Mouse (Mus musculus) liver, embryonic 11.5 days (tissue): ENCODE data around the gene Slc17a3. TPM values are rescaled to one million over a fixed set of nuclear protein-coding genes. Genes with fewer than 3 reads are reported as not detected.

Experiments used
- ATAC-seq: fragments of 200-750 bp; cut with Nextera tagmentation; replicated peaks from 2 replicates; pipeline ENCODE4 v1.8.0; 2017; ENCODE audit warnings: moderate number of reproducible peaks, mild to moderate bottlenecking, moderate TSS enrichment, moderate library complexity; ENCODE audit not compliant: low FRiP score
- DNase-seq: peaks from one replicate; pipeline ENCODE4 v3.0.0-alpha.2; 2017; ENCODE audit warnings: low spot score
- H3K27ac ChIP-seq: fragments of 300-500 bp; sonication (generic); 2 replicates; pipeline ENCODE4 v1.5.1; 2014; ENCODE audit warnings: mild to moderate bottlenecking, low read depth, low read length, control low read depth
- H3K27me3 ChIP-seq: fragments of 300-500 bp; sonication (generic); replicated peaks from 2 replicates; pipeline ENCODE4 v1.6.1; 2014; ENCODE audit warnings: low read length, mixed read lengths; ENCODE audit not compliant: control insufficient read depth, insufficient read depth
- H3K36me3 ChIP-seq: fragments of 300-500 bp; sonication (generic); 2 replicates; pipeline ENCODE4 v1.6.1; 2014; ENCODE audit warnings: mild to moderate bottlenecking, low read length, moderate library complexity, mixed read lengths; ENCODE audit not compliant: control insufficient read depth, insufficient read depth
- H3K4me1 ChIP-seq: fragments of 300-500 bp; sonication (generic); replicated peaks from 2 replicates; pipeline ENCODE4 v1.6.1; 2014; ENCODE audit warnings: low read length, mixed read lengths; ENCODE audit not compliant: control insufficient read depth, insufficient read depth
- H3K4me2 ChIP-seq: fragments of 300-500 bp; sonication (generic); 2 replicates; pipeline ENCODE4 v1.6.1; 2014; ENCODE audit warnings: mild to moderate bottlenecking, control low read depth, moderate library complexity
- H3K4me3 ChIP-seq: fragments of 300-500 bp; sonication (generic); 2 replicates; pipeline ENCODE4 v1.5.1; 2014; ENCODE audit warnings: low read depth, low read length, control low read depth
- H3K9ac ChIP-seq: fragments of 300-500 bp; sonication (generic); 2 replicates; pipeline ENCODE4 v1.6.1; 2014; ENCODE audit warnings: low read depth, low read length, control low read depth
- H3K9me3 ChIP-seq: fragments of 300-500 bp; sonication (generic); 2 replicates; pipeline ENCODE4 v1.6.1; 2016; ENCODE audit warnings: low read length, inconsistent platforms, mixed read lengths; ENCODE audit not compliant: control insufficient read depth
- WGBS: fragments of 180-500 bp; shearing (Covaris S2); extraction: QIAGEN DNeasy Blood & Tissue Kit; methylation state at CpG from one replicate; pipeline ENCODE4 v1.1.7; 2014; 5-methylcytosine and 5-hydroxymethylcytosine counted together
- polyA plus RNA-seq: library from polyadenylated mRNA; unstranded; fragments of >200 nt; fragmentation: Nextera tagmentation; extraction: Ambion mirVana; gene quantifications from 2 replicates; pipeline ENCODE4 v1.2.1, GENCODE M21; 2014

Gene Slc17a3
- polyA plus RNA-seq, 1 experiment from 2014 or later: 0.36 TPM

DNA sequence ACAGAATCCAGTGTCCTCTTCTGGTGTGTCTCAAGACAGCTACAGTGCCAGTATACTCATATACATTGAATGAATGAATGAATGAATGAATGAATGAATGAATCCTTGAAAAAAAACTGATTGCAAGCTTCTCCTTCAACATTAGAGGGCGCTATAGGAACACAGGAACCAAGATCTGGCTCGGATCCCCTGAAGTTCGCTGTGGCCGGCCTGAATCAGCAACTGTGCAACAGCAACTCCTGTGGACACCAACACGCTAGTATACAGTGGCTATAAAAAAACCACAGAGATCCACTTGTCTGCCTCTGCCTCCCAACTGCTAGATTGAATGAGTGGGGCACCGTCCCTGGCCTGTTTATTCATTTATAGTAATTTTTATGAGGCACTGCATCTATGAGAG lies 6.2 kb upstream of the Slc17a3 start:
- Histone ChIP-seq H3K27ac (no peak overlapping the region), H3K4me1 (no peaks in the 10 kb centered on the region), H3K4me3 (no peak overlapping the region), H3K9ac (no peak overlapping the region), H3K27me3 (no peaks in the 10 kb centered on the region), H3K4me2 (no peak overlapping the region), H3K9me3 (no peaks in the 10 kb centered on the region), H3K36me3 (no peaks in the 10 kb centered on the region)
- DNase-seq (peak; percentile 35), ATAC-seq (no peak)
- 16% methylated on average over 6 of the region's 6 CpGs for WGBS

DNA sequence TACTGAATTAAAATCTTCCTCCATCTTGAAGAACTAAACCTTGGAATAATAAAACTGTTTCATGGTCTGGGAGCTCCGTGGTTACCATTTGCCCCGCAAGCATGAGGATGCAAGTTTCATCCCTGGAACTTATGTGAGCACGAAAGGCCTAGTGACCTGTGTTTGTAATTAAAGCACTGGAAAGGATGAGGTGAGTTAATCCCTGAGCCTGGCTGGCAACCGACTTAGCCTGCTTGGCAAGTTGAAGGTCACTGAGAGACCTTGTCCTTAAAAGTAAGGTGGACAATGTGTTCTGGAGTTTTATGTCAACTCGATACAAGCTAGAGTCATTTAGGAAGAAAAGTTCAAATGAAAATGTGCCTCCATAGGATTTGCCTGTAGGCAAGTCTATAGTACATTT lies 4.4 kb upstream of the Slc17a3 start:
- H3K27me3 ChIP-seq: no peaks in the 10 kb centered on the region
- no peak overlapping the region for H3K4me2 ChIP-seq
- H3K4me3 ChIP-seq: no peak overlapping the region
- WGBS: 83% methylated on average over 5 of the region's 5 CpGs
- no peak overlapping the region for H3K9ac ChIP-seq
- H3K4me1 ChIP-seq: no peaks in the 10 kb centered on the region
- H3K27ac ChIP-seq: no peak overlapping the region
- DNase-seq (no peak), ATAC-seq (no peak)
- no peaks in the 10 kb centered on the region for H3K36me3 ChIP-seq
- H3K9me3 ChIP-seq: no peaks in the 10 kb centered on the region

DNA sequence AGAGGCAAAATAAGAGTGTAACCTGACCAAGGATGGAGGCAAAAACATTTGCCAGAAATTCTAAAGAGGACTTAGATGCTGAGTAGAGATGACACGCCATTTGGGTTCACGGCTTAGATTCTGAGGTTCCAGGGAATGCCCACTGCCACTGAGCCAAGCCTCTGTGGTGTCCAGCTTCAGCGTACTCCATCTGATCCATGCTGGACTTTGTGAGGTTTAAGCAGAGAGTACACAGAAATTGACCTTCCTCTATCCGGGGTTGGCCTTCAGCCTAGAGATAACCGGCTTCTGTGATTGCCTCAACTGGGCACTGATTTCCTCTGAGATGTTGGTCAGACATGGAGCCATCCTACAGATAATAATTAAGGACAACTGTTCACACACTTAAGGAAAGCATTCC lies 2.6 kb upstream of the Slc17a3 start:
- Histone ChIP-seq H3K27me3 (no peaks in the 10 kb centered on the region), H3K27ac (no peak overlapping the region), H3K36me3 (no peaks in the 10 kb centered on the region), H3K4me2 (no peak overlapping the region), H3K9me3 (no peaks in the 10 kb centered on the region), H3K9ac (no peak overlapping the region), H3K4me3 (no peak overlapping the region), H3K4me1 (no peaks in the 10 kb centered on the region)
- DNase-seq (no peak), ATAC-seq (no peak)
- 80% methylated on average over 5 of the region's 5 CpGs for WGBS

DNA sequence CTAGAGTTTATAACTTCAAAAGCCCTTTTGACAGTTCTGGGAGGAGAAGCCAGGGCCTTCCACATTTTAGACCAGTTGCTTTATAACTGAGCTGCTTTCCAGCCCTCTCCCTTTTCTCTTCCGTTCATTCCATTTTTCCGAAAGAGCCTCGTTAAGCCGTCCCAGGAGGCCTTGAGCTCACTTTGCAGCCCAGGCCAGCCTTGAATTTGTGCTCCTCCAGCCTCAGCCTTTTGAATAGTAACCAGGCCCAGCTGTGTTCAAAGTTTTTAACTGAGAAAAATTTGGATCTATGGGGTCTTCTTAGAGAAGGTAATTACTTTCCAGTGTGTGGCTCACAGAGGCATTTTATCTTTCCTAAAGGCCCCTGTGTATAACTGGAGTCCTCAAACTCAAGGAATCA lies 6.6 kb downstream of the Slc17a3 start:
- Histone ChIP-seq H3K4me3 (no peak overlapping the region), H3K27ac (no peak overlapping the region), H3K4me2 (no peak overlapping the region), H3K4me1 (no peaks in the 10 kb centered on the region), H3K9me3 (no peaks in the 10 kb centered on the region), H3K36me3 (no peaks in the 10 kb centered on the region), H3K9ac (no peak overlapping the region), H3K27me3 (no peaks in the 10 kb centered on the region)
- 92% methylated on average over 4 of the region's 4 CpGs for WGBS
- ATAC-seq (no peak), DNase-seq (no peak)

DNA sequence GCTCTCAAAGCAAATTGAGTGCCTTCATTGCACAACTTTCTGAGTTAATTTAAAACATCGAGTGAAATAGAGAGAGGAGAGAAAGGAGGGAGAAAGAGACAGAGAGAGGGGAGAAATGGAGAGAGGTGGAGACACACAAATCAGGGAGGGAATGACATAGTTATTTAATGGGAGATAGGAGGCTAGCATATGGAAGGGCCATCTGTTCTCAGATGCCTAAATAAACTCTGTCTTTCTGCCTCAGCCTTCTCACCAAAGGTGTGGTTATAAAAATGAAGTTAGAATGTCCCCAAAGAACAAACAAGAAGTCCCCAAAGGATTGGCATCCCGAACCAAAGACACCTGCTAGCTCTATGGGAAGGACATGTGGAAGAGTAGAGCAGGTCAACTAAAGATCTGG lies 10.1 kb downstream of the Slc17a3 start:
- H3K9me3 ChIP-seq: no peaks in the 10 kb centered on the region
- no peaks in the 10 kb centered on the region for H3K27me3 ChIP-seq
- H3K27ac ChIP-seq: no peak overlapping the region
- ATAC-seq (no peak), DNase-seq (no peak)
- no peak overlapping the region for H3K9ac ChIP-seq
- WGBS: 59% methylated on average over 2 of the region's 2 CpGs
- H3K4me3 ChIP-seq: no peak overlapping the region
- no peaks in the 10 kb centered on the region for H3K4me1 ChIP-seq
- H3K4me2 ChIP-seq: no peak overlapping the region
- H3K36me3 ChIP-seq: no peaks in the 10 kb centered on the region

DNA sequence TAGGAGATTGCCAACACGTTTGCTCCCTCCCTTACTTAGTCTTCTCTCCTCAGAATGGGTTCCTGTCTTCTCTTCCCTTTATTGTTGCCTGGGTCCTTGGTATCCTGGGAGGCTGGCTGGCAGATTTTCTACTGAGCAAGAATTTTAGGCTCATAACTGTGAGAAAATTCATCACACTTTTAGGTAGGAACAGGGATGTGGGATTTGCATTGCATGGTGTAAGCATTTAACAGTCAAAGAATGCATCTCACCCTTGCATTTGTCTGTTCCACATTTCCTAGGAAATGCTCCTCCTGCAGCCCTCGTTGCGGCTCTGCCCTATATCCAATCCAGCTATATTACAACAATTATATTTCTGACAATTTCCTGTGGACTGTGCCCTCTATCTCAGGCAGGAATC lies 17.2 kb downstream of the Slc17a3 start:
- Histone ChIP-seq H3K4me2 (no peak overlapping the region), H3K4me1 (no peaks in the 10 kb centered on the region), H3K4me3 (no peak overlapping the region), H3K36me3 (no peaks in the 10 kb centered on the region), H3K9me3 (no peaks in the 10 kb centered on the region), H3K27ac (no peak overlapping the region), H3K9ac (no peak overlapping the region), H3K27me3 (no peaks in the 10 kb centered on the region)
- ATAC-seq: no peak
- no peak for DNase-seq
- 63% methylated on average over 3 of the region's 3 CpGs for WGBS

DNA sequence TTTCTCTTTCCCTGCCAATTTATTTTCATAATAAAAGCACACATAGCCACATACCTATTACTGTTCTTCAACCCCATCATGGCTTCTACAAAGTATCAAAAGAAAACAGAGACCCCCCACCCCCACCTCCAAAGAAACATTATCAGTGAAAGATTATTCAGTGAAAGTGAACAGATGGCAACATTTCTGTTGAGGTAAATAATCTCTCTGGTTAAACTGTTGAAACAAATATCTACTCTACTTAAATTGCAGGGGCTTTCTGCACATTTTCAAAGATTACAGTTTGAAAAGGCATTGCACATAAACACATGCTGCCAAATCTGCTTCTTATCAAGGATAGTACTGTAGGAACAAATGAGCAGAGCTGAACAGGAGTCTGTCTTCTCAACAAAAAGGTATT lies 22.6 kb downstream of the Slc17a3 start:
- H3K9me3 ChIP-seq: no peaks in the 10 kb centered on the region
- no peak overlapping the region for H3K4me3 ChIP-seq
- no peak overlapping the region for H3K27ac ChIP-seq
- no peak overlapping the region for H3K9ac ChIP-seq
- no peak for DNase-seq
- H3K4me1 ChIP-seq: peaks cover 10% of the 10 kb centered on the region; the same call in 1 of the 2 replicates
- no peak for ATAC-seq
- H3K27me3 ChIP-seq: no peaks in the 10 kb centered on the region
- no peaks in the 10 kb centered on the region for H3K36me3 ChIP-seq
- no peak overlapping the region for H3K4me2 ChIP-seq

DNA sequence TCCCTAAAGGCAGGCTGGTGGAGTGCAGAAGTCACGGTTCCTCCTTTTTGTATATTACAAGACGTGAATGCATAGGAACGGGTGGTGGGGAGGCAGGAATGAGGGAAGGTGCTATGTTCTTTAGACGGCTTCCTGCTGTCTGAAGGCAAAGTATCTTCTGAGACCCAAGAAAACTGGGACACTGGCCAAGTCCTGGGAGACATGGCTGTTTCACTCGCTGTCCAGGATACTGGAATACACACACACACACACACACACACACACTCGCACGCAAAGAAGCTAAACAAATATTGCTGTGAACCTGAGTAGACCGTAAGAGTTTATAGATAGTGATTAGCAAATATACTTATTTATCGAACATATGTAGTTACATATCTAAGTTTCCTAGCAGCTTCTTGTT lies 25.5 kb downstream of the Slc17a3 start:
- H3K27me3 ChIP-seq: no peaks in the 10 kb centered on the region
- no peak for DNase-seq

DNA sequence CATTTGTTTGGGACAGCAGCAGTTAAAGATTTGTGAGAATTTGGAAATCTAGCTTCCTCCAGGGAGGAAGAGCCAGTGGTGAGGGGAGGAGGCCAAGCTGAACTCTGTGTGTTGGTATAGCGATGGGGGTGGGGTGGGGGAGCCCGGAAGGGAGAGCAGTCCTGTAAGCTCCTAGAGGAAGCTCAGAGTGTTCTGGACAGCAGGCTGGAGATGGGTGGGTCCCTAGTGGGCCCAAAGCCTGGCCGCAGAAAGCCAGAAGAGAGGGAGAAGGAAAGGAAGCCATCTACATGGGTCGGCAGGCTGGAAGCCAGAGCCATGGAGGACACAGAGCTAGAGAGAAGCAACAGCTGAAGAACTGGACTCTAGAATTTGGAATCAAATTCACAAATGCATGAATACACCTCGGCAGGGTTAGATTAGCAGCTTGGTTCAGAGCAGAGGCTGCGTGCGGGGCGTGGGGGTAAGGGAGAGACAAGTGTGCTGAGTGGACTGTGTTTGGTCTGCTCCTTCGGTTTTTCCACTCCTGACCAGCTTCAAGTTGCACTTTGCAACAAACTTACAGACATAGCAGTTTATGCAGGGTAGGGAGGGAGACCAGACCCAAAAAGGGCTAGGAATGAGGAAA lies 27.0 kb downstream of the Slc17a3 start:
- Histone ChIP-seq H3K36me3 (no peaks in the 10 kb centered on the region), H3K27ac (no peak overlapping the region), H3K9ac (no peak overlapping the region), H3K4me3 (no peak overlapping the region), H3K4me1 (peaks cover 10% of the 10 kb centered on the region), H3K9me3 (no peaks in the 10 kb centered on the region), H3K27me3 (no peaks in the 10 kb centered on the region), H3K4me2 (no peak overlapping the region)
- DNase-seq: no peak
- ATAC-seq: no peak
- WGBS: 61% methylated on average over 9 of the region's 9 CpGs

More for the DNA sequence above, 25.5 kb downstream of the Slc17a3 start:
- Histone ChIP-seq H3K4me2 (no peak overlapping the region), H3K9ac (no peak overlapping the region), H3K27ac (no peak overlapping the region), H3K4me1 (peaks cover 10% of the 10 kb centered on the region), H3K4me3 (no peak overlapping the region), H3K36me3 (no peaks in the 10 kb centered on the region), H3K9me3 (no peaks in the 10 kb centered on the region)
- ATAC-seq: no peak
- WGBS: 77% methylated on average over 9 of the region's 9 CpGs
